Comparison of ENCODE assay signal across 8 mouse cellular contexts in the genomic region with DNA sequence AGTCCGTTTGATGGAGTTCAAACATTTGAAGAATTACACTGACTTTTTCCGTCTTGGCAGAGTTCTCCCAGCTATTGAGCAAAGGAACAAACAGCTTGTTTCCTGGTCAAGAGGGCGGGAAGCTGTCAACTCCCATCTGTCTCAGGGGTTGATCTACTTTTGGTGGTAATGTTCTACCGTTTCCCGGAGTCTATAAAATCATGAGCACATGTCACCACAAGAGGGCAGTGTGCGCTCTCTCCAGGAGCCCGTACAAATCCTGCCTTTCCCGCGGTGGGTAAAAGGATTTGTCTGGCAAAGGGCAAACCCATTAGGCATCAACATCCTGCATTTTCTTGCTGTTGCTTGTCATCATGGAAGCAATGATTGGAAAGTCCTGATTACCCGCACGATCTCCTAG.
DNase-seq lines count a peak whose midpoint lies in the region; ATAC-seq and TF ChIP-seq lines count a peak whose summit lies in the region.

No protein-coding gene starts in this region.

- no peak overlapping the region for H3K4me3 ChIP-seq in forebrain, embryonic 13.5 days
- no peak overlapping the region for H3K4me3 ChIP-seq in heart, embryonic 16.5 days (ENCODE audit: low read length)
- no peak overlapping the region for H3K4me3 ChIP-seq in liver, embryonic 14.5 days (ENCODE audit: insufficient read depth in 1 of 2, low read depth in 2 of 2, low read length in 2 of 2)

- DNase-seq in ES-CJ7 (ENCODE audit: low read depth, low spot score): peak; percentile 85
- DNase-seq in c-Kit-positive CD71-positive TER-119-negative erythroid progenitor cells, embryonic 14.5 days (ENCODE audit: low read depth): peak; percentile 22
- DNase-seq in kidney, postnatal 36 days: peak; percentile 84 to 89
- peak; percentile 6 to 19 (median 13) for DNase-seq in liver, embryonic 14.5 days (ENCODE audit: low read depth in 3 of 3, low spot score in 3 of 3)
- peak; percentile 30 for DNase-seq in ovary, adult 18-20 months (ENCODE audit: low spot score)
- DNase-seq in thymus, postnatal 25 days: peak; percentile 54

- ATAC-seq in forebrain, embryonic 13.5 days: peak; percentile 57; the same call in 1 of the 2 replicates
- peak; percentile 49; the same call in 1 of the 2 replicates for ATAC-seq in heart, embryonic 16.5 days (replicated peaks; ENCODE audit: extremely low read depth, insufficient read depth, low FRiP score)
- ATAC-seq in liver, embryonic 14.5 days (ENCODE audit: insufficient read depth): no peak

- no peaks in the 10 kb centered on the region for H3K4me1 ChIP-seq in forebrain, embryonic 13.5 days
- peaks cover 11% of the 10 kb centered on the region for H3K4me1 ChIP-seq in heart, embryonic 16.5 days (ENCODE audit: control insufficient read depth, insufficient read depth, low read length)
- H3K4me1 ChIP-seq in liver, embryonic 14.5 days (replicated peaks; ENCODE audit: control insufficient read depth in 2 of 2, insufficient read depth in 2 of 2, low read length in 1 of 2): no peaks in the 10 kb centered on the region

- peak; percentile 70 for TF ChIP-seq CTCF in liver, embryonic 14.5 days (IDR thresholded peaks at IDR 0.05; ENCODE audit: low read depth)

- no peaks in the 10 kb centered on the region for H3K36me3 ChIP-seq in forebrain, embryonic 13.5 days (ENCODE audit: poor library complexity, severe bottlenecking)
- H3K36me3 ChIP-seq in heart, embryonic 16.5 days (ENCODE audit: control insufficient read depth, insufficient read depth): no peaks in the 10 kb centered on the region
- no peaks in the 10 kb centered on the region for H3K36me3 ChIP-seq in liver, embryonic 14.5 days (replicated peaks; ENCODE audit: control insufficient read depth, insufficient read depth, low read depth)

- no peak for TF ChIP-seq EP300 in liver, embryonic 14.5 days (IDR thresholded peaks at IDR 0.05; ENCODE audit: low read depth)

- H3K27me3 ChIP-seq in forebrain, embryonic 13.5 days: 0 out of 2 replicates have a peak, but pooled peaks cover 3% of the 10 kb centered on the region
- H3K27me3 ChIP-seq in heart, embryonic 16.5 days (ENCODE audit: control insufficient read depth, insufficient read depth, low read length): 0 out of 2 replicates have a peak, but pooled peaks cover 4% of the 10 kb centered on the region
- no peaks in the 10 kb centered on the region for H3K27me3 ChIP-seq in liver, embryonic 14.5 days (ENCODE audit: control insufficient read depth, insufficient read depth, low read length)

- WGBS in forebrain, embryonic 13.5 days: 9% methylated on average over 11 of the region's 11 CpGs
- 4% methylated on average over 11 of the region's 11 CpGs for WGBS in heart, embryonic 16.5 days
- whole genome bisulfite sequencing in liver, embryonic 14.5 days (ENCODE audit: insufficient replicate concordance): 5% methylated on average over 11 of the region's 11 CpGs

- 0 out of 2 replicates have a peak, but pooled peaks cover 3% of the 10 kb centered on the region for H3K9me3 ChIP-seq in forebrain, embryonic 13.5 days (replicated peaks)
- peaks cover 8% of the 10 kb centered on the region for H3K9me3 ChIP-seq in heart, embryonic 16.5 days (replicated peaks; ENCODE audit: control insufficient read depth, low read length)
- H3K9me3 ChIP-seq in liver, embryonic 14.5 days (ENCODE audit: control insufficient read depth, low read length): no peaks in the 10 kb centered on the region

- no peak overlapping the region for H3K27ac ChIP-seq in forebrain, embryonic 13.5 days
- no peak overlapping the region for H3K27ac ChIP-seq in heart, embryonic 16.5 days (ENCODE audit: low read length)
- H3K27ac ChIP-seq in liver, embryonic 14.5 days: no peak overlapping the region

- H3K9ac ChIP-seq in forebrain, embryonic 13.5 days: no peak overlapping the region
- no peak overlapping the region for H3K9ac ChIP-seq in heart, embryonic 16.5 days (ENCODE audit: low read length)
- H3K9ac ChIP-seq in liver, embryonic 14.5 days (replicated peaks): no peak overlapping the region

- no peak overlapping the region for H3K4me2 ChIP-seq in forebrain, embryonic 13.5 days
- H3K4me2 ChIP-seq in heart, embryonic 16.5 days (ENCODE audit: low read depth, low read length): peak overlapping the region; percentile 32
- H3K4me2 ChIP-seq in liver, embryonic 14.5 days (ENCODE audit: low read depth): no peak overlapping the region

Comparison
In these comparisons a context has a peak if more than half of its experiments do, and no peak if none do; other contexts are left out.
1. DNase-seq: peak in every context shown above with its lines; median percentile 86 in kidney, postnatal 36 days; 85 in ES-CJ7; 54 in thymus, postnatal 25 days; 30 in ovary, adult 18-20 months; 22 in c-Kit-positive CD71-positive TER-119-negative erythroid progenitor cells, embryonic 14.5 days; 13 in liver, embryonic 14.5 days.